Mouse (Mus musculus) ovary, postnatal 36 days (tissue): ENCODE data around the gene C1qtnf9.
A peak's percentile ranks its signal among the peaks of the same experiment; 100 is the strongest.

Source experiments
- DNase-seq: peaks from one replicate; pipeline ENCODE4 v3.0.0; 2022; ENCODE audit warnings: low spot score, mixed read lengths

Gene C1qtnf9

DNA sequence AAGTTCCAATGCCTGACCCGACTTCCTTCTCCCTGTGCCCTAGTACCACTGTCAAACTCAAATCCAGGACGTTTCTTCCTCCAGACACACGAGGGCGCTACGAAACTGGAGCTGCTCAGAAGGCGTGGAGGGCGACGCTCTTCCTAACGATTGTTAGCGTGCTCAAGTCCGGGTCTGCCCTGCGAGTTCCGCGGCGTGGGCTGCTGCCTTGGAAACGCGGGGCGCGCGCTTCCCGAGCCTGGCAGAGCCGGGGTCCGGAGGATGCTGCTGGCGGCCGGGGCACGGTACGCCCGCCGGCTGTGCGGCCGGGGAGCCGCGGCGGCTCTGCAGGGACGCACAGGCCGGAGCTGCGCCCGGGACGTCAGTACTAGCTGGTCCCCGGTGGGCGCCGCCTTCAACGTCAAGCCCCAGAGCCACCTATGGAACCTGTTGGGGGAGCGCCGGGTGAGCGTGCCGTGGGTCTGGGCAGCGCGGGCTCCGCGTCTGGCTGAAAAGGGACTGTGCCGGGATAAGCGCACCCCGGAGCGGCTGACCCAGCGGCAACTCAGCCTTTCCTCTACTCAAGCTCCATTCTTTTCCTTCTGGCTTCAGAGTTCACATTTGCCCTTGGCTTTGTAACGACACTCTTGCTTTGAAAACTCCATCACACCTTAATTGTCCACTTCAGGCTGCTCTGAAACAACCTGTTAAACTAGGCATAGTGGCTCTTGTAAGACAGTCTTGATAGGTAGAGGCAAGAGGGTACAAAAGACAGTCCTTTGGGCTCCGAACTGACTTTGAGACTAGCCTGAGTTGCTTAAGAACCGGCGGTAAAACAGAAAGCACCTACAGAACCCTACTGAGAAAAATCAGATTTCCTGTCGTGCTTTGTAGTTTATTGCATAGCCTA lies 16.7 kb downstream of the C1qtnf9 start, which contains the start of gene Mipep:
Gene Mipep, plus strand, starts transcription at position 147 of the 889 bp plus-strand sequence.
- peak; percentile 83 for DNase-seq

DNA sequence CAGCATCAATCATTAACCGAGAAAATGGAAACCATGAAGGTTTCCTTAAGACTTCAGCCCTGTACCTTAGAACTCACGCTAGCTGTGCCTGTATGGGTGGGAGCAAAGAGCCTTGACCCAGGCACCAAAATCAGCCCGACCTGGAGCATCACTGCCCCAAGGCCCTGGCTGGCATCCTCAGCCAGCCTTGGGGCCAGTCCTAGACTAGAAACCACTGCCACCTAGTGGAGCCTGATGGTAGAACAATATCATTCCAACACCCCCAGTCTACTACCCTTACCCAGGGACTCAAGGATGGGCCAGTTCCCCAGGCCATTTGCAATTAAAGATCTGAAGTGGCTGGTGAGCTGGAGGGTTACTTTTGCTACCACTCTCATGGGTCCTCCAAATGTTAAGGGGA lies 22.2 kb downstream of the C1qtnf9 start:
- DNase-seq: no peak

DNA sequence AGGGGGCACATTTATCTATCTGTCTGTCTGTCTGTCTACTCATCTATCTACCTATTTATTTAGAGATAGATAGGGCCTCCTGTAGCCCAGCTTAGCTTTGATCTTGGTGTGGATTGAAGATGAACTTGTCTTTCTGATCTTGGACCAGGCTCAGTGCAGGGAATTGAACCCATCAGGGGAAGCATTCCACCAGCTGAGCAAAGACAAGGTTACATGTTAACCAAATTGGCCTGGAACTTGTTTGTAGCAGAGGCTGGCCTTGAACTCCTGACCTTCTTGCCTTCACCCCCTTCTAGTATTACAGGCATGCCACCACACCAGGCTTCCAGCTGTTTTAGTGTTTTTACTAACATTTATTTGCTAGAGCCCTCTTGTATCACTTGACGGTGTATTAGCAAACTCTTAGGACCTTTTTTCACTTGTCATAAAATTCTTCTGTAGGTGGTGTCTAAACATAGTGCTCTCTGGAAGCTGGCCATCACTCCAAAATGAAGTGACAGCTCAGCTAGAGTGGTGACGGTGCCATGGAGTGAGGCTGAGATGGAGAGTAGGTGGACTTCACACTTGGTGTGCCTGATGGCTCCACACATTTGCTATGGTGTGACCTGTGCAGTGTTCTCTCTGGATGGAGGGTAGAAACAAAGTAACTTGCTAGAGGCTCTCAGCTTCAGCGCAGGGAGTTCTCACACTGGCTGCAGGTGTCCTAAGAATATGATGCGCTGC lies 28.8 kb downstream of the C1qtnf9 start:
- DNase-seq: no peak

DNA sequence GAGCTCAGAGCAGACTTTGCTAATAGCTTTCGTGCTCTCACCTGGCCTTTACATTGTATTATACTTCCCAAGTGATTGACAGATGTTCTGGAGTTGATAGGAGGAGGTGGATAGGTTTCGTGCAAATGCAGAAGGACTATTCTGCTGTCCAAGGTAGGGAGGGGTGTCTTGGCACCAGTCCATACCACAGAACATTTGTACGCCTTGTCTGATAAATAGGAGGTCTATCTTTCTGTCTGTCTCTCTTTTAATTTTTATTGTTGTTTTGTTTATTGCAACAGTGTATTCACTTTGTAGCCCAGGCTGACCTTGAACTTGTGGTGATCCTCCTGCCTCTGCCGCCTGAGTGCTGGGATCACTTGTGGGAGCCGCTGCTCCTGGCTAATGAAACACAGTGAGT lies 29.7 kb downstream of the C1qtnf9 start:
- no peak for DNase-seq

DNA sequence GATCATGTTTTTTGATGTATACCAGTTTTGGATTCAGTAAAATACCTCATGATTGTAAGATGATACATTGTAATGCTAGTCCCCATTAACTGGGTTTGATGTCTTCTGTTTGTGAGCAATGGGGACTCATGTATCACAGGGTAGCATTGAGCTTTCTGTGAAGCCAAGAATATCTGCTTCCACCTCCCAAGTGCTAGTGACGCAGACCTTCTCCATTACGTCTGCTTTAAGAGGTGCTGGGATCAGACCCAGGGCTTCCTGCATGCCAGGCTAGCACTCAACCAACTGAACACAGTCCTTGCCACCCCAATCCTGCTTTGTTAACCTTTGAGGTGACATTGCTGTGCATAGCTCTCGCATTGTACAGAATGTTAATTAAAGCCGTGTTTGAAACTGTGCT lies 30.8 kb downstream of the C1qtnf9 start:
- no peak for DNase-seq

DNA sequence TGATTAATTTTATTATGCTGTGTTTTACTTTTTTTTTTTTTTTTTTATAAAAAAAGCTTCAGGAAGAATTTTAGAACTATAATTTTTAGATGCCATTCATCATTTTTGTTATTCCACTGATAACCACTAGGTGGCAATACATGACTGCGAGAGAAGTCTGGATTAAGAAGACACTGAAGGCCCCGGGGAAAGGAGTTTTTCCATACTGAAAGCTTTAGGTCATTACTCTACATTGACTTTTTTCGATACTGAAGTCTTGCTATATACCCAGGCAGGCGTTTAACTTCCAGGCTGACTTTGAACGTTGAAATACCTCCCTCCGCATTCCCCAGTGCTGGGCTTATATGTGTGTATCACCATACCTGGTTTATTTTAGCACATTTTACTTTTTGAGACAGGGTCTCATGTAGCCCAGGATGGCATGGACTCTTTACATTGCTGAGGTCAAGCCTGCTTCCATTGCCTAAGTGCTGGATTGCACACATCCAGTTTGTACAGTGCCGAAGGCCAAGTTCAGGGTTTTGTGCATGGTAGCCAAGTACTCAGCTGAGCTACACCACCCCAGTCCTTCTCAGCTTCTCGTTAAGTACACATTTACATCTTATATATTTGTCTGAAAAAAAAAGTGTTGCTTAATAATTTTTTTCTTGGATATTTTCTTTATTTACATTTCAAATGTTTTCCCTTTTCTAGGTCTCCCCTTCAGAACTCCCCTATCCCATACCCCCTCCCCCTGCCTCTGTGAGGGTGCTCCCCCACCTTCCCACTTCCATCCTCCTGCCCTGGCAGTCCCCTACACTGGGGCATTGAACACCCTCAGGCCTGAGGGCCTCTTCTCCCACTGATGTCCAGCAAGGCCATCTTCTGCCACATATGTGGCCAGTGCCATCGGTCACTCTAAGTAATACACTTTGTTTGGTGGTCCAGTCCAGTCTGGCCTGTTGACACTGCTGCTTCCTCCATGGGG lies 32.1 kb downstream of the C1qtnf9 start:
- no peak for DNase-seq

DNA sequence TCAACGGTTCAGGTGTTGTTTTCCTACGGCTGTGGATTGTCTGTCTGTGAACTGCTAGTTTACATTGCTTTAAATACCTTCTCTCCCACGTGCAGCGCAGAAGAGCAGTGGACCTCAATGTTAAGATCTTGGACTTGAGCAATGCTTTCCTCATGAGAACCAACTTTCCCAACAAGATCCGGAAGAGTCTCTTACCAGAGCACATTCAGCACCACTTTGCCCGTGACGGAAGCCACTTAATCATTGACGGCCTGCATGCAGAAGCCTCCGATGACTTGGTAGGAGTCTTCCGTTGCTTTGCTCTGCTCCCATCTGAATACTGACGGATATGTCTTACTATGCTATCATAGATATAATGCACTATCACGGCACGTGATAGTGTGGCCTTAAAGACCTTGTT lies 34.1 kb downstream of the C1qtnf9 start:
- no peak for DNase-seq

DNA sequence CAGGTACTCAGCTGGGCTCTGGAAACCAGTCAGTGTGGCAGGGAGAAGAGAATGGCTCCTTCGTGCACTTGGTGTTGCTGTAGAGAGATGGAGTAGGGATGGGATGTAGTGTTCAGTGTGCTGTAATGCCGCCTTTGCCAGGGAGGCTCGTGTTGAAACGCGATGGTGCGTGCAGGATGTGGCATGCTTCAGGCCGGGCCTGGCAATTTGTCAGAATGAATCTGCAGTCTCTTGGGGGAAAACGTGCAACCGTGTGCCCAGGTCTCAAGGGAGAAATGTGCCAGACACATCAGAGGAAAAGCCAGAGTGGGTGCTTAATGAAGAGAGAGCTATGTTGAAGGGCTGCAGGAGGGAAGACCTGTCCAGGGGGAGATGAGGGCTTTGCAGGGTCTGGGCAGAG lies 37.0 kb downstream of the C1qtnf9 start:
- no peak for DNase-seq

DNA sequence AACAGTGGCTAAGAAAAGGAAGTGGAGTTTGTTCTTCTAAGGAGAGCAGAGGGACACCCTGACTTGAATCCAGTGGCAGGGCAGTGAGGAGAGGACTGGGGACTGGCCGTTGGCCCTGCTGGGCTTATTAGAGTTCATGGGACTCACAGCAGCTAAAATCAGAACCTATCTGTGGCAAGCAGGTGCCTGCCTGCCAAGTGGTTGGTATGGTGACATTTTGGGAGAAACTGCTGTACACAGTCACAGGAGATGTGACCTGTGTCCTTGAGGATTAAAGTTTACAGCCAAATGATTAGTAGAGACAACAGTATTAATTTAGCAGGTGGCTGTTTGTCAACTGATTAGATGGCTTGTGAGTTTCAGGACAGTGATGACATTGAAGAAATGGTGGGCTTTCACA lies 37.9 kb downstream of the C1qtnf9 start:
- no peak for DNase-seq

DNA sequence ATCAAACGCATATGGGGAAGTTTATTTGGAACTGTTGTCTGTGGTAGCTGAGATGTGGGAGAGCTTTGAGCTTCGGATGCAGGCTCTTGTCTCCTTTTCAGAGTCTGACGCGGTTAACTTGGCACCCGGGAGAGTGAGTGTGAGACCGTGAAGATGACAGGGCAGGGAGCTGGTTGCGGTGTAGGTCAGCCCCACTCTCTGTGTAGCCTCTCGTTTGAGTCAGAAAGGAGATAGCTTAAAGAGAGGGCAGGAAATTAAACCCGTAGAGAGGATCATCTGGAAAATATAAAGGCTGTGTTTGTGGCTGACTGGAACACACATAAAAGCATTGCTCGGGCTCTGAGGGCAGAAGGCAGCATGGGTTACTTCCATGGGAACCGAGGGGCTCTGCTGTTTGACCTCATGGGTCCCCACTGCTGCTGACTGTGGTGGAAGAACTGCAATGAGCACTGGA lies 39.0 kb downstream of the C1qtnf9 start:
- DNase-seq: no peak

DNA sequence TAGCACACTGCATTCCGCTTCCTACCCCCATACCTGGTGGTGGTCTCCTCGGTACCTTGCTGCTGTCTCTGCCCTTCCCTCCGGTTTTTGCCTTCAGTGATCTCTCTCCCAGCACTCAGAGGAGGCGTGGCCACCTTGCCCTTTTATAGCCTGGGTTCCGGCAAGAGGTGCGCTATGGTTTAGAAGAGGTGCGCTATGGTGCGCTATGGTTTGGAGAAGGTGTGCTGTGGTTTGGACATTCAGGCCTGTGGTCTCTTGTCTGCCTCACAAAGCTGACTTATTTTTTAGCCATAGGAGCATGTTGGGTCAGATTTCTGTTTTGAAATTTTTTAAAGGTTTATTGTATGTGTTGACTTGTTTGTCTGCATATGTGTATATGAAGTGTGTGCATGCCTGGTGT lies 41.9 kb downstream of the C1qtnf9 start:
- no peak for DNase-seq

DNA sequence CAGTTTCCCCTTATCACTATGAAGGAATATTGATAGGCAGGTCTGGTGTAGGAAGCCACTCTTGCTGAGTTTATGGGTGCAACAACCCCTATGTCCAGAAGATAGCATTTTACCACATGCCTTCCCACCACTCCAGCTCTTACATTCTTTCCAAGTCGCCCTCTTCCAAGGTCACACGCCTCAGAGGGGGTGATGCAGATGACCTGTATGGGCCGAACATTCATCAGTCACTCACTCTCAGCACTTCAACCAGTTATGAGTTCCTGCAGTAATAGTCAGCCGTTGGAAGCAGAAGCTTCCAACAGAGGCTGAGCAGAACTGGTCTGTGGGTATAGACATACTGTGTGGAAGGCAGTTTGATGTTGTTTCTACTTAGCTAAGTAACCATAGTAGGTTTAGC lies 43.6 kb downstream of the C1qtnf9 start:
- no peak for DNase-seq

DNA sequence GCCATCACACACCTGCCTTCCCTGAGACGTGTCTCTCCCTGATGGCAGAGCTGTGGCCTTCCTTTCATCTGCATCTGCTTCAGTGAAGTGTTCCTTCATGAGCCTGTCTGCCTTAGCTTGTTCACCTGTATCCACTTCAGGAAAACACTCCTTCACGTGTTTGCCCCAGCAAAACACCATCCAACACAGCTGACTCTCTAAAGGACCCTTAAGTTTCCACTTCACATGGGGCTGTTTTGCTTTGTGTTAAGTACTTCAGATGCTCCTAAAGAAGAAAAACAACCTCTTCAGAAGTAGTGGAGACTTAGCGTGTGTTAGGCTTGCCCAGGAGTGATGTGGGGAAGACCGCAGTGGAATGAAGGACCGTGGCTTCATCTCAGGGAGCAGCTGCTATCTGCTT lies 47.2 kb downstream of the C1qtnf9 start:
- DNase-seq: no peak

DNA sequence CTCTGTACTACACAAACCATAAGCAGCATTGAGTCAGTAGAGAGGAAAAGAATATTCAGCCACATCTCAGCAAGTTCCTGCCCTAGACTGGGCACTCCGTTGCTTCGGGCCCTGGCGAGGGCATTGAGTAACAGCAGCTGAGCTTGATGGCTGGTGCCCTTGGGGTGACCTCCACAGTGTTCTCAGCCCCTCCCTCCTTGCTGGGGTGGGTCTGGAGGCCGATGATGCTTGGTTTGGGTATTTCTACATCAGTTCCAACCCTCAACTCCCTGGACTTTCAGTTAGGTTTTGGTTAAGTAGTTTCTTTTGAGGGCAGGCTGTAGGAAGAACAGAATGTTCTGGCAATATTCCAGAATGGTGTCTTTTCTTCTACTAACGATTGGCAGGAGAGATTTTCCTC lies 50.1 kb downstream of the C1qtnf9 start:
- peak; percentile 17 for DNase-seq

DNA sequence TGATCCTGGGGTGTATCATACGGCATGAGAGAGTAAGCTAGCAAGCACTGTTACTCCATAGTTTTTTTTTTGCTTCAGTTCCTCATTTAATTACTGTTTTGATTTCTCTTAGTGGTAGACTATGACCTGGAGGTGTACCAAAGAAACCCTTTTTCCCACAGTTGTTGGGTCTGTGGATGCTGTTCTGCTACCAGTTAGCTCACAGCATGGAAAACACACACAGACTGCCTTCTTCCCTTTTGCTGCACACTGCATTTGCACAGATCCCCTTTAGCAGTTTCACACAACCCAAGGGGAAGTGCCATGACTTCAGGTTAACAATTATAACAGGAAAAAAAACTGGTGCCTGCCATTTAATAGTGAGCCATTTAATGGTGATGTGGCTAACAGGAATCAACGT lies 62.2 kb downstream of the C1qtnf9 start:
- DNase-seq: no peak
